Mouse (Mus musculus): Measurements from ENCODE around the gene Rnf10. TPM values are rescaled to one million over a fixed set of nuclear protein-coding genes. Genes with fewer than 3 reads are reported as not detected.

Gene Rnf10
- polyA plus RNA-seq, 1 experiment from 2014 or later, result 85.0 TPM

- Histone ChIP-seq H3K4me1 (ENCODE audit: control insufficient read depth, insufficient read depth, low read length) (peaks cover 5% of the 10 kb centered on the region), H3K27ac (ENCODE audit: low read depth, low read length) (no peak overlapping the region), H3K4me2 (no peak overlapping the region), H3K9ac (ENCODE audit: low read length) (no peak overlapping the region), H3K36me3 (ENCODE audit: control insufficient read depth, insufficient read depth, low read length) (no peaks in the 10 kb centered on the region), H3K4me3 (ENCODE audit: low read depth, low read length) (no peak overlapping the region), H3K9me3 (ENCODE audit: control insufficient read depth, low read length) (no peaks in the 10 kb centered on the region), H3K27me3 (ENCODE audit: control insufficient read depth, insufficient read depth, low read length) (no peaks in the 10 kb centered on the region)
- DNase-seq (ENCODE audit: low spot score, missing footprints), result no peak
- no peak; the same call in 1 of the 2 replicates for ATAC-seq (ENCODE audit: low FRiP score)
- WGBS, result 63% methylated on average over 2 of the region's 2 CpGs
Measured at GRCm38 (mm10) chr5:115278785-115279184, 6.1 kb upstream of the Rnf10 start.

DNA sequence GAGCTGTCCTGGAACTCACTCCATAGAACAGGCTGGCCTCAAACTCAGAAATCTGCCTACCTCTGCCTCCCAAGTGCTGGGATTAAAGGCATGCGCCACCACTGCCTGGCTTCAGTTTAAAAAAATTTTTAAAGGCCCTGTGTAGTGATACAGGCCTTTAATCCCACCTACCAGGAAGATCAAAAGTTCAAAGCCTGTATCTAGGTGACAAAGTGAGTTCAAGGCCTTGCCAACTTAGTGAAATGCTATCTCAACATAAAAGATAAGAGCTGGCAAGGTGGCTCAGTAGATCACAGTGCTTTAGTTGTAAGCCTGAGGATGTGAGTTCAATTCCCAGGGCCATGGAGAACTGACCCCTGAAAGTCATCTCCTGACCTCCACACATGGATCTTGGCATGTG lies 5.4 kb upstream of the Rnf10 start:
- Histone ChIP-seq H3K4me2 (no peak overlapping the region), H3K4me1 (ENCODE audit: control insufficient read depth, insufficient read depth, low read length) (peaks cover 7% of the 10 kb centered on the region), H3K36me3 (ENCODE audit: control insufficient read depth, insufficient read depth, low read length) (no peaks in the 10 kb centered on the region), H3K9ac (ENCODE audit: low read length) (no peak overlapping the region), H3K9me3 (ENCODE audit: control insufficient read depth, low read length) (no peaks in the 10 kb centered on the region), H3K27me3 (ENCODE audit: control insufficient read depth, insufficient read depth, low read length) (no peaks in the 10 kb centered on the region), H3K4me3 (ENCODE audit: low read depth, low read length) (no peak overlapping the region), H3K27ac (ENCODE audit: low read depth, low read length) (no peak overlapping the region)
- ATAC-seq (ENCODE audit: low FRiP score), result no peak
- 66% methylated on average over 1 of the region's 1 CpGs for WGBS
- DNase-seq (ENCODE audit: low spot score, missing footprints), result no peak

DNA sequence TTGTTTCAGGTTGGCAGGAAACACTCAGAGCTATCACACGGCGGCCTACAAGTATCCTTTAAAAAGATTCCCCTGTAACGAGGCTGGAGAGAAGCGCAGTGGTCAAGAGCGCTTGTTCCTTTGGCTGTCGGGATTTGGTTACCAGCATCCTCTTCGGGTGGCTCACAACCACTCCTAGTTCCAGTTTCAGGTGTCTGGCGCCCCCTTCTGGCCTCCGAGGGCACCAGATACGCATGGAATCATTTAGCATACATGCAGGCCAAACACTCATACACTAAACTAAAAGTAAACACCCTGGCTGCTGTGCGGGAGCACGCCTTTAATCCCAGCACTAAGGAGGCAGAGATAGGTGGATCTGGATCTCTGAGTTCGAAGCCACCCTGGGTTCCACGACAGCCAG lies 3.3 kb upstream of the Rnf10 start:
- no peaks in the 10 kb centered on the region for H3K9me3 ChIP-seq (ENCODE audit: control insufficient read depth, low read length)
- no peaks in the 10 kb centered on the region for H3K27me3 ChIP-seq (ENCODE audit: control insufficient read depth, insufficient read depth, low read length)
- no peak overlapping the region for H3K9ac ChIP-seq (ENCODE audit: low read length)
- 33% methylated on average over 14 of the region's 14 CpGs for WGBS
- peak; percentile 92 for DNase-seq (ENCODE audit: low spot score, missing footprints)
- no peak overlapping the region for H3K4me2 ChIP-seq
- H3K27ac ChIP-seq (ENCODE audit: low read depth, low read length), result no peak overlapping the region
- no peak for ATAC-seq (ENCODE audit: low FRiP score)
- H3K36me3 ChIP-seq (ENCODE audit: control insufficient read depth, insufficient read depth, low read length), result no peaks in the 10 kb centered on the region
- peaks cover 14% of the 10 kb centered on the region for H3K4me1 ChIP-seq (ENCODE audit: control insufficient read depth, insufficient read depth, low read length)
- H3K4me3 ChIP-seq (ENCODE audit: low read depth, low read length), result no peak overlapping the region

GRCm38 (mm10) chr5:115274771-115275170 lies 2.1 kb upstream of the Rnf10 start:
- Histone ChIP-seq H3K4me3 (ENCODE audit: low read depth, low read length) (no peak overlapping the region), H3K4me2 (no peak overlapping the region), H3K36me3 (ENCODE audit: control insufficient read depth, insufficient read depth, low read length) (no peaks in the 10 kb centered on the region), H3K9me3 (ENCODE audit: control insufficient read depth, low read length) (no peaks in the 10 kb centered on the region), H3K27me3 (ENCODE audit: control insufficient read depth, insufficient read depth, low read length) (no peaks in the 10 kb centered on the region), H3K9ac (ENCODE audit: low read length) (no peak overlapping the region), H3K27ac (ENCODE audit: low read depth, low read length) (no peak overlapping the region), H3K4me1 (ENCODE audit: control insufficient read depth, insufficient read depth, low read length) (peaks cover 20% of the 10 kb centered on the region)
- 89% methylated on average over 1 of the region's 1 CpGs for WGBS
- DNase-seq (ENCODE audit: low spot score, missing footprints) (no peak), ATAC-seq (ENCODE audit: low FRiP score) (no peak)

DNA sequence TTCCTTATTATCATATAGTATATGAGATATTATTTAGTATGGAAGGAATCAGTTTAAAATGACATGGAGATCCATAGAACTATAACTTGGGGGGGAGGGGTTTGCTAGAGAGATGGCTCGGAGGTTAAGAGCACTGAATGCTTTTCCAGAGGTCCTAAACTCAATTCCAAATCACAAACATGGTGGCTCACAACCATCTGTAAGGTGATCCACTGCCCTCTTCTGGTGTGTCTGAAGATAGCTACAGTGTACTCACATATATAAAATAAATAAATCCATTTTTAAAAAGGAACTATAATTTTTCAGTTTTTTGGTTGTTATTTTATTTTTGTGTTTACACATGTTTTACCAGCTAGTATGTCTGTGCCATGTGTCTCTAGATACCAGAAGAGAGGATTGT lies 1.7 kb upstream of the Rnf10 start:
- no peak for DNase-seq (ENCODE audit: low spot score, missing footprints)
- Histone ChIP-seq H3K4me3 (ENCODE audit: low read depth, low read length) (no peak overlapping the region), H3K9me3 (ENCODE audit: control insufficient read depth, low read length) (no peaks in the 10 kb centered on the region), H3K9ac (ENCODE audit: low read length) (no peak overlapping the region), H3K27me3 (ENCODE audit: control insufficient read depth, insufficient read depth, low read length) (no peaks in the 10 kb centered on the region), H3K4me1 (ENCODE audit: control insufficient read depth, insufficient read depth, low read length) (peaks cover 21% of the 10 kb centered on the region), H3K36me3 (ENCODE audit: control insufficient read depth, insufficient read depth, low read length) (no peaks in the 10 kb centered on the region), H3K27ac (ENCODE audit: low read depth, low read length) (no peak overlapping the region), H3K4me2 (no peak overlapping the region)
- WGBS, result 79% methylated on average over 1 of the region's 1 CpGs
- no peak for ATAC-seq (ENCODE audit: low FRiP score)

DNA sequence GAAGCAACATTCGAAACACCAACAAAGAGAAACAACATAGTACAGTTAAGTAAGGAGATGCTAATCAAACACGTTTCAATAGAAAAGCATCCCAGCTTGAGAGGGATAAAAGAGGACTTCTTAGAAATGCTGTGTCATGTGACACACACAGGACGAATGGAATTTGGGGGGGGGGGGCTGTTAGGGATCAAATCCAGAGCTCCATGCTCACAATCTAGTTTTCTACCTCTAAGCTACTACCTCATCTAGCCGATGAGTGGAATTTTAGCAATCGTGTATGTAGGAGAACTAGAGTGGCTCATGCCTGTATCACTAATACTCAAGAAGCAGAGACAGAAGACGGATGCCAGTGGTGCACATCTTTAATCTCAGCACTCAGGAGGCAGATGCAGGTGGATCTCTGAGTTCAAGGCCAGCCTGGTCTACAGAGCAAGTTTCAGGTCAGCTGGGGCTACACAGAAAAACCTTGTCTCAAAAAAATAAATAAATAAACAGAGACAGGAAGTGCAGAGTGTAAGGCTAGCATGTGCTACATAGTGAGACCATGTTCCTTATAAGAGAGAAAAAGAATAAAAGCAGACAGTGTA lies 944 bp upstream of the Rnf10 start:
- 78% methylated on average over 6 of the region's 6 CpGs for WGBS
- DNase-seq (ENCODE audit: low spot score, missing footprints) (no peak), ATAC-seq (ENCODE audit: low FRiP score) (0 out of 2 replicates have a peak, but pooled peaks have one; percentile 3)
- H3K4me3 ChIP-seq (ENCODE audit: low read depth, low read length), result no peak overlapping the region
- no peaks in the 10 kb centered on the region for H3K9me3 ChIP-seq (ENCODE audit: control insufficient read depth, low read length)
- no peaks in the 10 kb centered on the region for H3K27me3 ChIP-seq (ENCODE audit: control insufficient read depth, insufficient read depth, low read length)
- H3K36me3 ChIP-seq (ENCODE audit: control insufficient read depth, insufficient read depth, low read length), result no peaks in the 10 kb centered on the region
- peak overlapping the region; percentile 91; the same call in 1 of the 2 replicates for H3K9ac ChIP-seq (ENCODE audit: low read length)
- H3K4me1 ChIP-seq (ENCODE audit: control insufficient read depth, insufficient read depth, low read length), result peaks cover 21% of the 10 kb centered on the region
- peak overlapping the region; percentile 81; the same call in 1 of the 2 replicates for H3K4me2 ChIP-seq
- no peak overlapping the region for H3K27ac ChIP-seq (ENCODE audit: low read depth, low read length)

DNA sequence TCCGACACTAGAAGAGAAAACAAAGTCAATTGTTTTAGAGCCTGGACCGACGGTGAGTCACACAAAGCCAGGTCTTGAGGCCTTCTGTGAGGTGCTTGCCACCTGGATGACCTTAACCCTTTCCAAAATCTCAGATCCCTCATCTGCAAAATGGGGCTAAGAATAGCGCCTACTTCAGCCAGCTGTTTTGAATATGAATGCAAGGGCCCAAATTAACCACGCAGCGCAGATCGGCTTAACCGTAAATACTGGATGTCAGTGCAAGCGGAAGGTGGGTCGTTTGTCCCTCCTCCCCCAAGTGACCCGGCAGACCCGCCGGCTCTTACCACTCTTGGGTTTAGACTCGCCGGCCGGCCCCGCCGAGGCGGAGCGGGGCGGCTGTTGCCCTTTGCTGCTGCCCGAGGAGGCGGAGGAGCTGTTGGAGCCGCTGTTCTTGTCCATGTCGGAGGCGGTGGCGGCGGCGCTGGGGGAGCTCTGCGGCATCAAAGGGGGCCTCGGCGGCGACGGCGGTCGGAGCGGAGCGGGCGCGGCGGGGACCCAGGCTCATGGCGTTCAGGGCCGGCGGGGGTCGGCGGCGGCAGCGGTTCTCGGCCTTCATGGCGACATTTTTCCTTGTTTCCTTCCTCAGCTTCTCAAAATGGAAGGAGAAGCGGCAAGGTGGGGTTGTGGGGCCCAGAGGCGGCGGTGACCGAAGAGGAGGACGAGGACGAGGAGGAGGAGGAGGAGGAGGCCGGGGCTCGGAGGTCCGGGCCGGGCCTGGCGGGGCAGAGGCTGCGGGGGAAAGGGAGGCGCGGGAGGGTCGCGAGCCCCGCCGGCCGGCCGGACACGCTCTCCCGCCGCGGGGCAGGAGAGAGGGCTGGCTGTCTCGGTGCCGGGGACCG lies 527 bp downstream of the Rnf10 start:
- ATAC-seq (ENCODE audit: low FRiP score) (peak; percentile 61), DNase-seq (ENCODE audit: low spot score, missing footprints) (peak; percentile 95)
- WGBS, result under 1% methylated on average over 67 of the region's 77 CpGs
- peaks cover 21% of the 10 kb centered on the region for H3K4me1 ChIP-seq (ENCODE audit: control insufficient read depth, insufficient read depth, low read length)
- no peaks in the 10 kb centered on the region for H3K36me3 ChIP-seq (ENCODE audit: control insufficient read depth, insufficient read depth, low read length)
- H3K27ac ChIP-seq (ENCODE audit: low read depth, low read length), result peak overlapping the region; percentile 57
- H3K4me2 ChIP-seq, result peak overlapping the region; percentile 81
- H3K9me3 ChIP-seq (ENCODE audit: control insufficient read depth, low read length), result no peaks in the 10 kb centered on the region
- peak overlapping the region; percentile 91 for H3K9ac ChIP-seq (ENCODE audit: low read length)
- peak overlapping the region; percentile 97 for H3K4me3 ChIP-seq (ENCODE audit: low read depth, low read length)
- H3K27me3 ChIP-seq (ENCODE audit: control insufficient read depth, insufficient read depth, low read length), result no peaks in the 10 kb centered on the region

DNA sequence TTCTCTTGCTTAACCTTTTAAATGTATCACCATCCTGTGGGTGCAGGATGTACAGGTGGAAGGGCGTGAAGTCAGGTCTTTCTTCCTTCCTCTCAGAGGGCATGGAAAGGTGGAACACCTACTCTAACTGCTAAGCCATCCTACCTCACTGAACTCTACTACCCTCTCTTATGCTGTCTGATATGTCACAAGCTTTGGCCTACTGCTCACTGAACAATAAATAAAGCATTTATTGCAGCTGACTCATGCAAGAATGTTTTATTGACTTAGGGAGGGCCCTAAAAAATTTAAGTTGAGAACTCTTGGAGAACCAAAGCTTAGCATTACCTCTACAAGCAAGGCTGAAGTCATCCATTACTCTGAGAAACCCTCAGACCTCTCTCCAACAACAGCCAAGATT lies 2.7 kb downstream of the Rnf10 start:
- Histone ChIP-seq H3K4me2 (peak overlapping the region; percentile 81), H3K4me1 (ENCODE audit: control insufficient read depth, insufficient read depth, low read length) (peaks cover 22% of the 10 kb centered on the region), H3K4me3 (ENCODE audit: low read depth, low read length) (no peak overlapping the region), H3K9me3 (ENCODE audit: control insufficient read depth, low read length) (no peaks in the 10 kb centered on the region), H3K27ac (ENCODE audit: low read depth, low read length) (no peak overlapping the region), H3K36me3 (ENCODE audit: control insufficient read depth, insufficient read depth, low read length) (no peaks in the 10 kb centered on the region), H3K9ac (ENCODE audit: low read length) (0 out of 2 replicates have a peak overlapping the region, but pooled peaks have one; percentile 7), H3K27me3 (ENCODE audit: control insufficient read depth, insufficient read depth, low read length) (no peaks in the 10 kb centered on the region)
- DNase-seq (ENCODE audit: low spot score, missing footprints), result no peak
- ATAC-seq (ENCODE audit: low FRiP score), result no peak
- 96% methylated on average over 1 of the region's 1 CpGs for WGBS

- H3K27ac ChIP-seq (ENCODE audit: low read depth, low read length), result no peak overlapping the region
- no peaks in the 10 kb centered on the region for H3K9me3 ChIP-seq (ENCODE audit: control insufficient read depth, low read length)
- H3K4me2 ChIP-seq, result no peak overlapping the region
- 72% methylated on average over 3 of the region's 3 CpGs for WGBS
- ATAC-seq (ENCODE audit: low FRiP score), result no peak
- no peak overlapping the region for H3K4me3 ChIP-seq (ENCODE audit: low read depth, low read length)
- H3K27me3 ChIP-seq (ENCODE audit: control insufficient read depth, insufficient read depth, low read length), result no peaks in the 10 kb centered on the region
- no peak overlapping the region for H3K9ac ChIP-seq (ENCODE audit: low read length)
- DNase-seq (ENCODE audit: low spot score, missing footprints), result no peak
- H3K36me3 ChIP-seq (ENCODE audit: control insufficient read depth, insufficient read depth, low read length), result no peaks in the 10 kb centered on the region
- H3K4me1 ChIP-seq (ENCODE audit: control insufficient read depth, insufficient read depth, low read length), result peaks cover 22% of the 10 kb centered on the region
Measured at GRCm38 (mm10) chr5:115268266-115268665, 4.4 kb downstream of the Rnf10 start.

Data from midbrain, embryonic 11.5 days (tissue).